Mouse (Mus musculus) liver, embryonic 14.5 days (tissue): ENCODE measurements around the gene Mogs. TPM values are rescaled to one million over a fixed set of nuclear protein-coding genes. Genes with fewer than 3 reads are reported as not detected.

Source experiments
- ATAC-seq: fragments of 200-750 bp; cut with Nextera tagmentation; 2 replicates; pipeline ENCODE4 v1.8.0; 2017; ENCODE audit warnings: moderate number of reproducible peaks, mild to moderate bottlenecking, moderate library complexity; ENCODE audit not compliant: insufficient read depth
- DNase-seq, 3 experiments: peaks; one replicate each; pipeline ENCODE4 v3.0.0-alpha.2; 2012 to 2013; ENCODE audit warnings: low read depth in 3 of 3, low spot score in 3 of 3
- H3K27ac ChIP-seq: fragments of 300-500 bp; sonication (generic); 2 replicates; pipeline ENCODE4 v1.5.1; 2014; ENCODE audit warnings: moderate library complexity, mild to moderate bottlenecking, control low read depth, inconsistent platforms
- H3K27me3 ChIP-seq: fragments of 300-500 bp; sonication (generic); 2 replicates; pipeline ENCODE4 v1.6.1; 2014; ENCODE audit warnings: mild to moderate bottlenecking, low read length, moderate library complexity; ENCODE audit not compliant: control insufficient read depth, insufficient read depth
- H3K36me3 ChIP-seq: fragments of 300-500 bp; sonication (generic); replicated peaks from 2 replicates; pipeline ENCODE4 v1.6.1; 2014; ENCODE audit warnings: low read depth; ENCODE audit not compliant: control insufficient read depth, insufficient read depth
- H3K4me1 ChIP-seq, 2 experiments: fragments of 200-500 bp in 1 of 2; fragments of 300-500 bp in 1 of 2; sonication (generic) in 1 of 2; replicated peaks; 2 replicates each; pipeline ENCODE4 v1.6.1; 2012 to 2014; ENCODE audit warnings: antibody characterized with exemption in 1 of 2, inconsistent platforms in 1 of 2, low read length in 1 of 2; ENCODE audit not compliant: control insufficient read depth in 2 of 2, insufficient read depth in 2 of 2
- H3K4me2 ChIP-seq: fragments of 300-500 bp; sonication (generic); 2 replicates; pipeline ENCODE4 v1.6.1; 2014; ENCODE audit warnings: low read depth, mild to moderate bottlenecking, control low read depth, moderate library complexity
- H3K4me3 ChIP-seq, 2 experiments: fragments of 200-500 bp in 1 of 2; fragments of 300-500 bp in 1 of 2; sonication (generic) in 1 of 2; 2 replicates each; pipeline ENCODE4 v1.5.1; 2012 to 2014; ENCODE audit warnings: low read depth in 2 of 2, low read length in 2 of 2, mild to moderate bottlenecking in 2 of 2, control low read depth in 1 of 2, inconsistent platforms in 1 of 2, moderate library complexity in 1 of 2; ENCODE audit not compliant: insufficient read depth in 1 of 2
- H3K9ac ChIP-seq: fragments of 300-500 bp; sonication (generic); replicated peaks from 2 replicates; pipeline ENCODE4 v1.6.1; 2014; ENCODE audit warnings: mild to moderate bottlenecking, control low read depth, moderate library complexity
- H3K9me3 ChIP-seq: fragments of 300-500 bp; sonication (generic); 2 replicates; pipeline ENCODE4 v1.6.1; 2016; ENCODE audit warnings: low read length, mixed read lengths; ENCODE audit not compliant: control insufficient read depth
- CTCF ChIP-seq: IDR thresholded peaks from 2 replicates; pipeline ENCODE4 v1.5.1; 2016; ENCODE audit warnings: antibody characterized with exemption, low read depth, control low read depth
- EP300 ChIP-seq: IDR thresholded peaks from 2 replicates; pipeline ENCODE4 v1.6.1; 2016; ENCODE audit warnings: antibody characterized with exemption, low read depth
- WGBS: fragments of 180-500 bp; shearing (Covaris S2); extraction: QIAGEN DNeasy Blood & Tissue Kit; methylation state at CpG from one replicate; pipeline ENCODE4 v1.1.7; 2014; ENCODE audit not compliant: insufficient replicate concordance; 5-methylcytosine and 5-hydroxymethylcytosine counted together
- polyA plus RNA-seq, 2 experiments: library from polyadenylated mRNA; depleted of rRNA in 1 of 2; stranded (reverse) in 1 of 2; unstranded in 1 of 2; fragments of >200 nt; fragmentation: Nextera tagmentation in 1 of 2; extraction: Ambion mirVana in 1 of 2; gene quantifications; 2 replicates each; pipeline versions ENCODE4 v1.2.1 to v1.2.3; 2012 to 2014

Mogs gene
- polyA plus RNA-seq, 2 experiments = 28.2 to 36.9 TPM

- 90% methylated on average over 5 of the region's 5 CpGs for WGBS
- Histone ChIP-seq H3K36me3 (no peaks in the 10 kb centered on the region), H3K4me2 (peak overlapping the region; percentile 96), H3K4me3 (no peak overlapping the region; a peak in 1 of 4 replicates), H3K27ac (no peak overlapping the region), H3K4me1 (peaks cover 20 to 30% of the 10 kb centered on the region in 2 experiments), H3K9me3 (no peaks in the 10 kb centered on the region), H3K9ac (no peak overlapping the region), H3K27me3 (no peaks in the 10 kb centered on the region)
- TF ChIP-seq EP300 = no peak
- no peak for TF ChIP-seq CTCF
- ATAC-seq (no peak), DNase-seq (no peak)
These were observed 7.7 kb downstream of the Mogs start for GRCm38 (mm10) chr6:83122961-83123360.

DNA sequence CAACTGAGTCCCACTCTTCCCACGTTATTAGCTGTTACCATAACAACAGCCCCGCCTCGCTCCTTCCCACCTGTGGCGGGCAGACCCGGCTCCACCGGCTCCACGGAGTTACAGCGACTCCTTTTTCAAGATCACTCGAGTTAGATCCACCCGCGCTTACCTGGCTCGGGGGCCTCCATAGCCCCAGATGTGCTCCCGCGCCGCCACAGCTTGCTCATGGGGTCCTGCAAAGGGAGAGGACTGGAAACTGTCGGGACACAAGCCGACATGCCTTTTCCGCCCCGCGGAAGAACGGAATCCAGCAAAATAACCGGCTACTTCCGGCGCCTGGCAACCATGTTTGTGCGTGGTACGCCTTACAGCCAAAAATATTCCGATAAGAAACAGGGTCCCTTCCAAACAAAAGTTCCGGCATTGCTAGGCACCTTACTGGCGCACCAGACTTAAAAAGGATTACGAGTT, 9.6 kb downstream of the Mogs start:
- under 1% methylated on average over 30 of the region's 30 CpGs for WGBS
- H3K9me3 ChIP-seq = no peaks in the 10 kb centered on the region
- H3K9ac ChIP-seq = peak overlapping the region; percentile 95
- peak; percentile 91 to 93 (median 92) for DNase-seq
- no peaks in the 10 kb centered on the region for H3K36me3 ChIP-seq
- peak; percentile 7; the same call in 1 of the 2 replicates for ATAC-seq
- H3K4me3 ChIP-seq = peak overlapping the region; percentile 93
- H3K4me2 ChIP-seq = peak overlapping the region; percentile 87
- peak overlapping the region; percentile 81 for H3K27ac ChIP-seq
- no peaks in the 10 kb centered on the region for H3K27me3 ChIP-seq
- TF ChIP-seq EP300 (peak; percentile 47; the same call in 1 of the 2 replicates), CTCF (no peak)
- H3K4me1 ChIP-seq = peaks cover 19 to 28% of the 10 kb centered on the region in 2 experiments

GRCm38 (mm10) chr6:83125331-83125730, 10.0 kb downstream of the Mogs start, which contains the start of gene Ino80b:
Ino80b (minus strand) TSS chr6:83125431.
- H3K4me3 ChIP-seq = peak within 1 kb of the TSS; percentile 93
- no peaks in the 10 kb centered on the region for H3K9me3 ChIP-seq
- peak within 1 kb of the TSS; percentile 87 for H3K4me2 ChIP-seq
- H3K36me3 ChIP-seq = no peaks in the 10 kb centered on the region
- DNase-seq (no peak), ATAC-seq (no peak)
- WGBS = 23% methylated on average over 5 of the region's 5 CpGs
- peak within 1 kb of the TSS; percentile 81 for H3K27ac ChIP-seq
- H3K9ac ChIP-seq = peak within 1 kb of the TSS; percentile 95
- no peaks in the 10 kb centered on the region for H3K27me3 ChIP-seq
- TF ChIP-seq CTCF = no peak
- TF ChIP-seq EP300 = no peak
- peaks cover 15 to 25% of the 10 kb centered on the region in 2 experiments for H3K4me1 ChIP-seq

DNA sequence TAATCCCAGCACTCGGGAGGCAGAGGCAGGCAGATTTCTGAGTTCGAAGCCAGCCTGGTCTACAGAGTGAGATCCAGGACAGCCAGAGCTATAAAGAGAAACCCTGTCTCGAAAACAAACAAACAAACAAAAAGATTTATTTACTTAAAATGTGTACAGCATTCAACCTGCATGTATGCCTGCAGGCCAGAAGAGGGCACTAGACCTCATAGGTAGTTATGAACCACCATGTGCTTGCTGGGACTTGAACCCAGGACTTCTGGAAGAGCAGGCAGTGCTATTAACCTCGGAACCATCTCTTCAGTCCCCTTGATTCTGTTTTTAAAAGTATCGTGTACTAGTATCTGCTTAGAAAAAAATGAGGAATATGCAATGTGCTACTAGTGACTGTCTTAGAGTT, 12.1 kb downstream of the Mogs start:
- H3K9ac ChIP-seq = no peak overlapping the region
- TF ChIP-seq CTCF = peak; percentile 69
- no peak for TF ChIP-seq EP300
- H3K27me3 ChIP-seq = no peaks in the 10 kb centered on the region
- 71% methylated on average over 5 of the region's 5 CpGs for WGBS
- H3K4me3 ChIP-seq = no peak overlapping the region
- H3K9me3 ChIP-seq = no peaks in the 10 kb centered on the region
- H3K27ac ChIP-seq = no peak overlapping the region
- H3K36me3 ChIP-seq = no peaks in the 10 kb centered on the region
- peaks cover 13 to 21% of the 10 kb centered on the region in 2 experiments for H3K4me1 ChIP-seq
- DNase-seq = no peak
- ATAC-seq = no peak
- H3K4me2 ChIP-seq = no peak overlapping the region

DNA sequence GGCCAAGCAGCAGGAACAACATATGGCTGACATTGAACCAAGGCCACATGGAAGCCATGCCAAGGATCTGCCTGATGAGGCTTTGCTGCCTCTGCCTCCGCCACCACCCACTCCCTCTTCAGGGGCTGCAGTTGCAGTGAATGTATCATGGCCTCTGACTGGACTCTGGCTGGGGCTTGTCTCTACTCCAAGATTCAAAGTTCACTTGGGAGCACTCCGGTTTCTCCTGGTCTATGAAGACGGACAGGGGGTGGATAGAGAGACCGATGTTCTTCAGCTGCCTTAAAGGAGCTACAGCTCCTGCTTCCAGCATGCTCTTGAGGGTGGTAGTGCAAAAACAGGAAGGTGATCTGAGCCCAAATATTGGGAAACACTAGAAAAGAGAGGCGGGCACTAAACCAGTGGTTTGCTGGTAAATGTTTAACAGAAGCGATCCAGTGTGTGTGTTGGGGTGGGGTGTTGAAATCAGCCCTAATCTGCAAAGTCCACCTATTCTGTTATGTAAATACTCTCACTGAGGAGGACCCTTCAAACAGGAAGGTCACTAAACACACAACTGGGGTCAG, 16.3 kb downstream of the Mogs start:
- Histone ChIP-seq H3K36me3 (no peaks in the 10 kb centered on the region), H3K4me3 (no peak overlapping the region), H3K9ac (no peak overlapping the region), H3K9me3 (no peaks in the 10 kb centered on the region), H3K4me1 (peaks cover 4 to 7% of the 10 kb centered on the region in 2 experiments; a peak in 3 of 4 replicates), H3K27me3 (peaks cover 16% of the 10 kb centered on the region), H3K4me2 (peak overlapping the region; percentile 13; the same call in 1 of the 2 replicates), H3K27ac (peak overlapping the region; percentile 47)
- WGBS = 42% methylated on average over 6 of the region's 6 CpGs
- ATAC-seq (peak; percentile 68), DNase-seq (no peak)
- TF ChIP-seq CTCF (no peak), EP300 (no peak)
